Mouse (Mus musculus) midbrain, embryonic 16.5 days (tissue): Measurements from ENCODE around the gene Actr3b. TPM values are rescaled to one million over a fixed set of nuclear protein-coding genes. Genes with fewer than 3 reads are reported as not detected.

ENCODE experiments used
- ATAC-seq: fragments of 200-750 bp; cut with Nextera tagmentation; 2 replicates; pipeline ENCODE4 v1.8.0; 2017; ENCODE audit warnings: moderate TSS enrichment
- H3K27ac ChIP-seq: fragments of 300-500 bp; sonication (generic); 2 replicates; pipeline ENCODE4 v1.5.1; 2014; ENCODE audit warnings: mild to moderate bottlenecking, low read length, mixed read lengths
- H3K27me3 ChIP-seq: fragments of 300-500 bp; sonication (generic); 2 replicates; pipeline ENCODE4 v1.6.1; 2014; ENCODE audit warnings: low read depth, low read length, mixed read lengths; ENCODE audit not compliant: control insufficient read depth, insufficient read depth
- H3K36me3 ChIP-seq: fragments of 300-500 bp; sonication (generic); 2 replicates; pipeline ENCODE4 v1.6.1; 2014; ENCODE audit warnings: mild to moderate bottlenecking, low read length, moderate library complexity, mixed read lengths; ENCODE audit not compliant: control insufficient read depth, insufficient read depth
- H3K4me1 ChIP-seq: fragments of 300-500 bp; sonication (generic); 2 replicates; pipeline ENCODE4 v1.6.1; 2014; ENCODE audit warnings: mild to moderate bottlenecking, low read length, mixed read lengths; ENCODE audit not compliant: control insufficient read depth, insufficient read depth
- H3K4me2 ChIP-seq: fragments of 300-500 bp; sonication (generic); 2 replicates; pipeline ENCODE4 v1.6.1; 2014; ENCODE audit warnings: mild to moderate bottlenecking, low read length, mixed read lengths
- H3K4me3 ChIP-seq: fragments of 300-500 bp; sonication (generic); 2 replicates; pipeline ENCODE4 v1.5.1; 2014; ENCODE audit warnings: low read depth, mild to moderate bottlenecking, low read length, moderate library complexity, mixed read lengths
- H3K9ac ChIP-seq: fragments of 300-500 bp; sonication (generic); 2 replicates; pipeline ENCODE4 v1.6.1; 2014; ENCODE audit warnings: low read depth, low read length, mixed read lengths
- H3K9me3 ChIP-seq: fragments of 300-500 bp; sonication (generic); replicated peaks from 2 replicates; pipeline ENCODE4 v1.6.1; 2014; ENCODE audit warnings: mild to moderate bottlenecking, low read length, mixed read lengths; ENCODE audit not compliant: control insufficient read depth, poor library complexity, severe bottlenecking
- WGBS: fragments of 180-500 bp; shearing (Covaris S2); extraction: QIAGEN DNeasy Blood & Tissue Kit; methylation state at CpG from one replicate; pipeline ENCODE4 v1.1.7; 2014; 5-methylcytosine and 5-hydroxymethylcytosine counted together
- polyA plus RNA-seq: library from polyadenylated mRNA; unstranded; fragments of >200 nt; fragmentation: Nextera tagmentation; extraction: Ambion mirVana; gene quantifications from 2 replicates; pipeline ENCODE4 v1.2.1, GENCODE M21; 2015

Gene Actr3b
- polyA plus RNA-seq, 1 experiment from 2014 or later, result 44.5 TPM

- Histone ChIP-seq H3K4me3 (no peak overlapping the region), H3K4me2 (no peak overlapping the region), H3K9ac (no peak overlapping the region), H3K36me3 (no peaks in the 10 kb centered on the region), H3K4me1 (peaks cover 3% of the 10 kb centered on the region; the same call in 1 of the 2 replicates), H3K27ac (no peak overlapping the region), H3K27me3 (no peaks in the 10 kb centered on the region), H3K9me3 (no peaks in the 10 kb centered on the region)
- ATAC-seq, result no peak
- WGBS, result 78% methylated on average over 1 of the region's 1 CpGs
These were observed 131.5 kb downstream of the Actr3b start for GRCm38 (mm10) chr5:25891321-25891720.

Other genes with a start within 250 kb of the Actr3b start
- gene Cct8l1, start 243.9 kb upstream of the Actr3b start, polyA plus RNA-seq, result 0.13 TPM in 1 of 2 replicates, not detected in the other
- gene Xrcc2, start 54.2 kb upstream of the Actr3b start, polyA plus RNA-seq, result 4.4 and 4.5 TPM in 2 replicates
- gene Gm21663, start 182.4 kb downstream of the Actr3b start, polyA plus RNA-seq, result 0.09 TPM in 1 of 2 replicates, not detected in the other
- gene Gm21671, start 194.4 kb downstream of the Actr3b start, polyA plus RNA-seq, result 0.25 and 0.27 TPM in 2 replicates
- gene Gm21680, start 212.7 kb downstream of the Actr3b start, polyA plus RNA-seq, result 0.17 and 0.43 TPM in 2 replicates
- 0.20 and 0.30 TPM in 2 replicates for gene Gm21698, start 228.7 kb downstream of the Actr3b start, polyA plus RNA-seq
- 0.29 and 0.36 TPM in 2 replicates for gene Gm1979, start 244.8 kb downstream of the Actr3b start, polyA plus RNA-seq